Mouse (Mus musculus): ENCODE data around the gene Defa22. TPM values are rescaled to one million over a fixed set of nuclear protein-coding genes. Genes with fewer than 3 reads are reported as not detected.
"Not testable (repeated sequence)": the region's sequence is repeated elsewhere in the genome, so short reads cannot be mapped to it uniquely, and the experiment has no call there.

Defa22 gene
- polyA plus RNA-seq (2012; rRNA removed) = not detected in 2 replicates

- H3K4me3 ChIP-seq (ENCODE audit: insufficient read depth, low read length); H3K4me1 ChIP-seq (ENCODE audit: control insufficient read depth, insufficient read depth, low read length); H3K27ac ChIP-seq (ENCODE audit: insufficient read depth, low read length): not testable (repeated sequence)
Observed at GRCm38 (mm10) chr8:21161977-21162376, at the start of gene Defa22. Defa22 (plus strand) TSS chr8:21162277.

GRCm38 (mm10) chr8:21134342-21134741 is 27.7 kb upstream of the Defa22 start, which contains the start of gene Defa30:
Defa30 (plus strand) TSS chr8:21134642.
- not testable (repeated sequence) for H3K4me3 ChIP-seq (ENCODE audit: insufficient read depth, low read length); H3K27ac ChIP-seq (ENCODE audit: insufficient read depth, low read length); H3K4me1 ChIP-seq (ENCODE audit: control insufficient read depth, insufficient read depth, low read length)

GRCm38 (mm10) chr8:21191314-21191713 is 29.2 kb downstream of the Defa22 start, which contains the start of gene Defa31:
Defa31 (plus strand) TSS chr8:21191614.
- not testable (repeated sequence) for H3K4me1 ChIP-seq (ENCODE audit: control insufficient read depth, insufficient read depth, low read length)

GRCm38 (mm10) chr8:21201261-21201660 is 39.2 kb downstream of the Defa22 start, which contains the start of gene Gm15293:
Gm15293 (plus strand) TSS chr8:21201561.
- H3K27ac ChIP-seq (ENCODE audit: insufficient read depth, low read length); H3K4me3 ChIP-seq (ENCODE audit: insufficient read depth, low read length); H3K4me1 ChIP-seq (ENCODE audit: control insufficient read depth, insufficient read depth, low read length): not testable (repeated sequence)

More at GRCm38 (mm10) chr8:21191314-21191713, 29.2 kb downstream of the Defa22 start, which contains the start of gene Defa31:
- H3K27ac ChIP-seq (ENCODE audit: insufficient read depth, low read length); H3K4me3 ChIP-seq (ENCODE audit: insufficient read depth, low read length): not testable (repeated sequence)

Other genes starting within 250 kb of the Defa22 start
- not detected in 2 replicates for gene Gm6040, start 240.2 kb upstream of the Defa22 start, polyA plus RNA-seq (2012; rRNA removed)
- gene AY761185, start 217.6 kb upstream of the Defa22 start, polyA plus RNA-seq (2012; rRNA removed) = not detected in 2 replicates
- gene Defa21, start 136.7 kb upstream of the Defa22 start, polyA plus RNA-seq (2012; rRNA removed) = not detected in 2 replicates
- gene Defa23, start 107.2 kb upstream of the Defa22 start, polyA plus RNA-seq (2012; rRNA removed) = not detected in 2 replicates
- gene Defa35, start 97.2 kb upstream of the Defa22 start, polyA plus RNA-seq (2012; rRNA removed) = not detected in 2 replicates
- not detected in 2 replicates for gene Defa25, start 77.8 kb upstream of the Defa22 start, polyA plus RNA-seq (2012; rRNA removed)
- not detected in 2 replicates for gene Gm14851, start 66.2 kb upstream of the Defa22 start, polyA plus RNA-seq (2012; rRNA removed)
- not detected in 2 replicates for gene Defa30, start 27.6 kb upstream of the Defa22 start, polyA plus RNA-seq (2012; rRNA removed)
- not detected in 2 replicates for gene Defa31, start 29.3 kb downstream of the Defa22 start, polyA plus RNA-seq (2012; rRNA removed)
- gene Gm15293, start 39.3 kb downstream of the Defa22 start, polyA plus RNA-seq (2012; rRNA removed) = not detected in 2 replicates
- not detected in 2 replicates for gene Gm15292, start 87.5 kb downstream of the Defa22 start, polyA plus RNA-seq (2012; rRNA removed)
- gene Defa27, start 153.3 kb downstream of the Defa22 start, polyA plus RNA-seq (2012; rRNA removed) = not detected in 2 replicates
- gene Defa29, start 164.7 kb downstream of the Defa22 start, polyA plus RNA-seq (2012; rRNA removed) = not detected in 2 replicates
- not detected in 2 replicates for gene Defa2, start 216.2 kb downstream of the Defa22 start, polyA plus RNA-seq (2012; rRNA removed)
- gene Defa33, start 229.5 kb downstream of the Defa22 start, polyA plus RNA-seq (2012; rRNA removed) = not detected in 2 replicates

All from cortical plate, adult 2 months (tissue).